Mouse (Mus musculus): ENCODE results near the gene Sec23b. TPM values are rescaled to one million over a fixed set of nuclear protein-coding genes. Genes with fewer than 3 reads are reported as not detected.
"Not testable (repeated sequence)": the region's sequence is repeated elsewhere in the genome, so short reads cannot be mapped to it uniquely, and the experiment has no call there.

Gene Sec23b
- polyA plus RNA-seq, 1 experiment from 2014 or later = 61.2 TPM

GRCm38 (mm10) chr2:144547559-144547958, 8.5 kb upstream of the Sec23b start:
- ATAC-seq (ENCODE audit: low FRiP score) = no peak
- peaks cover 46% of the 10 kb centered on the region for H3K36me3 ChIP-seq
- no peaks in the 10 kb centered on the region for H3K9me3 ChIP-seq (replicated peaks)

GRCm38 (mm10) chr2:144550529-144550928, 5.5 kb upstream of the Sec23b start, which contains the start of gene Rbbp9:
Gene Rbbp9 (minus strand): TSS chr2:144550869.
- Histone ChIP-seq H3K9ac (replicated peaks) (peak within 1 kb of the TSS; percentile 82), H3K4me3 (replicated peaks) (peak within 1 kb of the TSS; percentile 62), H3K36me3 (peaks cover 22% of the 10 kb centered on the region), H3K9me3 (replicated peaks) (no peaks in the 10 kb centered on the region), H3K4me1 (peaks cover 15% of the 10 kb centered on the region), H3K27ac (replicated peaks) (peak within 1 kb of the TSS; percentile 86), H3K4me2 (peak within 1 kb of the TSS; percentile 59), H3K27me3 (replicated peaks) (no peaks in the 10 kb centered on the region)
- peak; percentile 97 for ATAC-seq (ENCODE audit: low FRiP score)
- WGBS = under 1% methylated on average over 17 of the region's 17 CpGs

More at GRCm38 (mm10) chr2:144547559-144547958, 8.5 kb upstream of the Sec23b start:
- Histone ChIP-seq H3K9ac (replicated peaks) (no peak overlapping the region), H3K27me3 (replicated peaks) (no peaks in the 10 kb centered on the region), H3K4me3 (replicated peaks) (no peak overlapping the region), H3K4me2 (no peak overlapping the region), H3K27ac (replicated peaks) (no peak overlapping the region), H3K4me1 (peaks cover 10% of the 10 kb centered on the region)
- WGBS = 80% methylated on average over 4 of the region's 4 CpGs

- 95% methylated on average over 3 of the region's 3 CpGs for WGBS
- no peak overlapping the region for H3K4me2 ChIP-seq
- no peaks in the 10 kb centered on the region for H3K9me3 ChIP-seq (replicated peaks)
- ATAC-seq (ENCODE audit: low FRiP score) = no peak
- no peak overlapping the region for H3K27ac ChIP-seq (replicated peaks)
- H3K4me1 ChIP-seq = peaks cover 30% of the 10 kb centered on the region
- H3K27me3 ChIP-seq (replicated peaks) = no peaks in the 10 kb centered on the region
- 0 out of 2 replicates have a peak, but pooled peaks cover under 1% of the 10 kb centered on the region for H3K36me3 ChIP-seq
- H3K4me3 ChIP-seq (replicated peaks) = no peak overlapping the region
- H3K9ac ChIP-seq (replicated peaks) = no peak overlapping the region
These were observed 2.1 kb upstream of the Sec23b start for GRCm38 (mm10) chr2:144553905-144554304.

- peak overlapping the region; percentile 54 for H3K9ac ChIP-seq (replicated peaks)
- H3K36me3 ChIP-seq = 0 out of 2 replicates have a peak, but pooled peaks cover 4% of the 10 kb centered on the region
- no peaks in the 10 kb centered on the region for H3K27me3 ChIP-seq (replicated peaks)
- peak overlapping the region; percentile 86 for H3K4me2 ChIP-seq
- WGBS = 3% methylated on average over 14 of the region's 14 CpGs
- peak overlapping the region; percentile 87 for H3K27ac ChIP-seq (replicated peaks)
- ATAC-seq (ENCODE audit: low FRiP score) = 0 out of 2 replicates have a peak, but pooled peaks have one; percentile 11
- H3K4me1 ChIP-seq = peaks cover 20% of the 10 kb centered on the region
- no peaks in the 10 kb centered on the region for H3K9me3 ChIP-seq (replicated peaks)
- H3K4me3 ChIP-seq (replicated peaks) = peak overlapping the region; percentile 89
These were observed 676 bp upstream of the Sec23b start for GRCm38 (mm10) chr2:144555286-144555819.

GRCm38 (mm10) chr2:144588723-144589122, 32.7 kb downstream of the Sec23b start:
- no peak for ATAC-seq (ENCODE audit: low FRiP score)
- Histone ChIP-seq H3K4me3 (replicated peaks) (no peak overlapping the region), H3K9me3 (replicated peaks) (no peaks in the 10 kb centered on the region), H3K4me1 (0 out of 2 replicates have a peak, but pooled peaks cover 2% of the 10 kb centered on the region), H3K9ac (replicated peaks) (no peak overlapping the region), H3K4me2 (no peak overlapping the region), H3K27ac (replicated peaks) (no peak overlapping the region), H3K36me3 (peaks cover 62% of the 10 kb centered on the region), H3K27me3 (replicated peaks) (no peaks in the 10 kb centered on the region)
- 84% methylated on average over 4 of the region's 4 CpGs for whole genome bisulfite sequencing

GRCm38 (mm10) chr2:144593036-144593435, 37.0 kb downstream of the Sec23b start:
- WGBS = 64% methylated on average over 8 of the region's 8 CpGs
- not testable (repeated sequence) for H3K9ac ChIP-seq (replicated peaks); ATAC-seq (ENCODE audit: low FRiP score); H3K4me2 ChIP-seq; H3K27ac ChIP-seq (replicated peaks); H3K4me3 ChIP-seq (replicated peaks); H3K27me3 ChIP-seq (replicated peaks); H3K9me3 ChIP-seq (replicated peaks)
- Histone ChIP-seq H3K4me1 (peaks cover 10% of the 10 kb centered on the region), H3K36me3 (peaks cover 24% of the 10 kb centered on the region)

GRCm38 (mm10) chr2:144593951-144594651, 38.1 kb downstream of the Sec23b start, which contains the start of gene Smim26:
Gene Smim26 (plus strand): TSS chr2:144594054.
- Histone ChIP-seq H3K9ac (replicated peaks) (peak within 1 kb of the TSS; percentile 53), H3K9me3 (replicated peaks) (no peaks in the 10 kb centered on the region), H3K4me1 (peaks cover 10% of the 10 kb centered on the region), H3K27ac (replicated peaks) (peak within 1 kb of the TSS; percentile 74), H3K27me3 (replicated peaks) (no peaks in the 10 kb centered on the region), H3K4me3 (replicated peaks) (peak within 1 kb of the TSS; percentile 67), H3K4me2 (peak within 1 kb of the TSS; percentile 74), H3K36me3 (peaks cover 15% of the 10 kb centered on the region; the same call in 1 of the 2 replicates)
- WGBS = 1% methylated on average over 31 of the region's 31 CpGs
- ATAC-seq (ENCODE audit: low FRiP score) = peak; percentile 96

GRCm38 (mm10) chr2:144598006-144598405, 42.0 kb downstream of the Sec23b start:
- no peaks in the 10 kb centered on the region for H3K9me3 ChIP-seq (replicated peaks)
- no peak overlapping the region for H3K4me3 ChIP-seq (replicated peaks)
- no peak overlapping the region for H3K9ac ChIP-seq (replicated peaks)
- no peak overlapping the region for H3K27ac ChIP-seq (replicated peaks)
- ATAC-seq (ENCODE audit: low FRiP score) = no peak
- H3K4me2 ChIP-seq = no peak overlapping the region
- H3K4me1 ChIP-seq = peaks cover 22% of the 10 kb centered on the region
- H3K27me3 ChIP-seq (replicated peaks) = no peaks in the 10 kb centered on the region
- WGBS = 79% methylated on average over 2 of the region's 2 CpGs
- H3K36me3 ChIP-seq = no peaks in the 10 kb centered on the region

GRCm38 (mm10) chr2:144599831-144600687, 44.0 kb downstream of the Sec23b start, which contains the start of gene Dtd1:
Gene Dtd1 (plus strand): TSS chr2:144599897.
- peak within 1 kb of the TSS; percentile 76 for H3K9ac ChIP-seq (replicated peaks)
- no peaks in the 10 kb centered on the region for H3K9me3 ChIP-seq (replicated peaks)
- H3K27me3 ChIP-seq (replicated peaks) = no peaks in the 10 kb centered on the region
- H3K4me1 ChIP-seq = peaks cover 12% of the 10 kb centered on the region
- peak within 1 kb of the TSS; percentile 88 for H3K27ac ChIP-seq (replicated peaks)
- peak; percentile 90 for ATAC-seq (ENCODE audit: low FRiP score)
- H3K4me2 ChIP-seq = peak within 1 kb of the TSS; percentile 64
- no peaks in the 10 kb centered on the region; the same call in none of the 2 replicates for H3K36me3 ChIP-seq
- H3K4me3 ChIP-seq (replicated peaks) = peak within 1 kb of the TSS; percentile 59
- 1% methylated on average over 50 of the region's 50 CpGs for WGBS

GRCm38 (mm10) chr2:144601576-144601975, 45.5 kb downstream of the Sec23b start:
- no peak for ATAC-seq (ENCODE audit: low FRiP score)
- Histone ChIP-seq H3K9ac (replicated peaks) (no peak overlapping the region), H3K4me2 (no peak overlapping the region), H3K9me3 (replicated peaks) (no peaks in the 10 kb centered on the region), H3K27me3 (replicated peaks) (no peaks in the 10 kb centered on the region), H3K4me1 (peaks cover 12% of the 10 kb centered on the region), H3K4me3 (replicated peaks) (no peak overlapping the region), H3K27ac (replicated peaks) (no peak overlapping the region), H3K36me3 (peaks cover 10% of the 10 kb centered on the region)
- 100% methylated on average over 1 of the region's 1 CpGs for WGBS

- H3K9ac ChIP-seq (replicated peaks) = no peak overlapping the region
- H3K9me3 ChIP-seq (replicated peaks) = 0 out of 2 replicates have a peak, but pooled peaks cover 3% of the 10 kb centered on the region
- WGBS = 92% methylated on average over 6 of the region's 6 CpGs
- no peak overlapping the region for H3K27ac ChIP-seq (replicated peaks)
- no peaks in the 10 kb centered on the region for H3K4me1 ChIP-seq
- no peaks in the 10 kb centered on the region for H3K27me3 ChIP-seq (replicated peaks)
- no peak overlapping the region for H3K4me3 ChIP-seq (replicated peaks)
- H3K4me2 ChIP-seq = no peak overlapping the region
- no peak for ATAC-seq (ENCODE audit: low FRiP score)
- peaks cover 2% of the 10 kb centered on the region; the same call in 1 of the 2 replicates for H3K36me3 ChIP-seq
These were observed 57.9 kb downstream of the Sec23b start for GRCm38 (mm10) chr2:144613956-144614355.

Measured in neural tube, embryonic 15.5 days (tissue).